Mouse (Mus musculus) c-Kit-positive CD71-positive TER-119-positive erythroid progenitor cells, embryonic 14.5 days (primary cell): Measurements from ENCODE around the gene Fyco1.
A peak's percentile ranks its signal among the peaks of the same experiment; 100 is the strongest.
"Not testable (repeated sequence)": the region's sequence is repeated elsewhere in the genome, so short reads cannot be mapped to it uniquely, and the experiment has no call there.

ENCODE experiments used
- DNase-seq: peaks from one replicate; pipeline ENCODE4 v3.0.0-alpha.2; 2013; ENCODE audit warnings: low spot score

Fyco1 gene

GRCm38 (mm10) chr9:123814821-123815220 lies 36.9 kb downstream of the Fyco1 start:
- DNase-seq, result no peak

DNA sequence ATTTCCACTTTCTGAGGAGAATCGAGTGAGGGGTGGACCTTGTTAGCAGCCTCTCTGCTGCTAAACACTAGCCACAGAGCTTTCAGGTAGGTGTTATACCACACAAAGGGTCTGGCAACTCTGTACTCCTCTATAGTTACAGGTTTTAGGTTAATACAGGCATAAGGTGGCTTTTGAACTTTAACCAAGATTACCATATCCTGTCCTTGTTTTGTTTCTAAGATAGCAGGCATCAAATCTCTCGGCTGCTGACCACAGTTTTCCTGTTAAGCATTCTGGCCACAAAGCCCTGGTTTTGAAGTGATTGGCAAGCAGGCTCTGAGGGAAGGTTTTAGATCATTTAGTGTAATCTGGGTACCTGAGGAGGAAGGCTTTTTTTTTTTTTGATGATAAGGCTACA lies 37.4 kb downstream of the Fyco1 start:
- no peak for DNase-seq

GRCm38 (mm10) chr9:123811831-123812230 lies 39.9 kb downstream of the Fyco1 start:
- DNase-seq, result no peak

DNA sequence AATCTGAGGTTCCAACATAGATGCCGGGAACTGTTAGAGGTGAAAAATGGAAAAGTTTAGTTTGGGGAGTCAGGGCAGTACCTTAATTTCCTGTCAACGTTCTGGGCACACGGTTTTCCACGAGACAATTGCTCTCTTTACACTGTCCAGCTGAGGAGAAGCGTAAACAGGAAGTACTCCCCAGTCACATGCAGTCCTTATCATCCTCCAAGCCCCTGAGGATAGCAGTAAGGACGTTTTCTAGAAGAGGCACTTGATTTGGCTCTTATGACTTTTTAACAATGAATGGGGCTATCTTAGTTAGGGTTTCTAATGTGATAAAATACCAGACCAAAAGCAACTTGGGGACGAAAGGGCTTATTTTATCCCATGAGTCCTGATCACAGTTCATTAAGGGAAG lies 43.1 kb downstream of the Fyco1 start:
- no peak for DNase-seq

- no peak for DNase-seq
Measured at GRCm38 (mm10) chr9:123806267-123806666, 45.4 kb downstream of the Fyco1 start, which contains the start of gene Cxcr6. Gene Cxcr6 (plus strand): TSS chr9:123806475.

DNA sequence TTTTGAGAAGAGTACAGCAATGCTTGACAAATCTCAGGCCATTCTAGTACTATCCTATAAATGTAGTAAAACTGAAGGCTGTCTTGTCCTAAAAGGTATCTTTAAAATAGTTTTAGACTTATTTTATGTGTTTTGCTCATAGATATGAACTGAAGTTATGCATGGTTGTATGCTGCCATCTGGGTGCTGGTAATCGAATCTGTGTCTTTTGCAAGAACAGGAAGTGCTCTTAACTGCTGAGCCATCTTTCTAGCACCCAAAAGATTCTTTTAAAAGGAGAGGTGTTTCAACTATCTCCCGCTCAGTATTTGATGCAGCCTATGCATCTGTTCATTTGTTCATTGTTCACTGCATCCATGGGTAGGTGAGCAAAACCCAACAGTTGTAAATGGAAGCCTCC lies 46.5 kb downstream of the Fyco1 start:
- no peak for DNase-seq

DNA sequence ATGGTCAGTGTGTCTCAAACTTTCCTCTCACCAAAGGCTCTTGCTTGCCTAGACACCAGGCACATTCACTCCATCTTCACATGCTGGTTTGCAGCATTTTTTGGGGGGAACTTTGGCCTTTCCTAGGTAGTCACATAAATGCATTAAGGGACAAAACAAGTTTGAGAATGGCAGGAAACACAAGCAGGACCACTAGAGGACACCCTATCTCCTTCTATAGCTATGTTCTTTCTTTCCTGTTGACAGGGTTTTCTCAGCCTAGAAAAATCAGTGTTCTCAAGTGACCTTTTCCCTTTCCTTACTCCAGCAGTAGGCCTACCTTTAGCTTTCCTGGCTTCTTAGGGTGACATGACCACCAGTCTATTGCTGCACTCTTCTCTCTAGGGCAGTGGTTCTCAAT lies 48.8 kb downstream of the Fyco1 start:
- DNase-seq, result no peak

GRCm38 (mm10) chr9:123802421-123802820 lies 49.3 kb downstream of the Fyco1 start:
- DNase-seq, result no peak

DNA sequence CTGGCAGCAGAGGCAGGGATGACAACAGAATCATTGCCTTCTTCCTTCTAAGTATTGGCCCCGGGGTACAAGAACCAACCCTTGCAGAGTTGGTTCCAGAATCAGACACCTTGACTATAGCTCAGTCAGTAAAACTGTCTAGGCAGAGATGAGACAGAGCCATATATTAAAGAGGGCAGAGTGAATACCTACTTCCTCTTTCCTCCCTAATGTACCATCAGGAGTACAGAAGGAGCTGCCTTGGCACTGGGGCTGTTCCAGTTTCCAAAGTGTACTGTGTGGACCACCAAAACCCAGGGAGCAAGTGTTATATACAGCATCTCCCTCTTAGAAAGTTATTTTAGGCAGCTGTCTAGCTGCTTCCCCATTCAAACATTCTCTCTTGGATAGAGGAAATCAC lies 50.2 kb downstream of the Fyco1 start:
- DNase-seq, result no peak

- peak; percentile 42 for DNase-seq
Measured at GRCm38 (mm10) chr9:123796174-123796573, 55.5 kb downstream of the Fyco1 start.

DNA sequence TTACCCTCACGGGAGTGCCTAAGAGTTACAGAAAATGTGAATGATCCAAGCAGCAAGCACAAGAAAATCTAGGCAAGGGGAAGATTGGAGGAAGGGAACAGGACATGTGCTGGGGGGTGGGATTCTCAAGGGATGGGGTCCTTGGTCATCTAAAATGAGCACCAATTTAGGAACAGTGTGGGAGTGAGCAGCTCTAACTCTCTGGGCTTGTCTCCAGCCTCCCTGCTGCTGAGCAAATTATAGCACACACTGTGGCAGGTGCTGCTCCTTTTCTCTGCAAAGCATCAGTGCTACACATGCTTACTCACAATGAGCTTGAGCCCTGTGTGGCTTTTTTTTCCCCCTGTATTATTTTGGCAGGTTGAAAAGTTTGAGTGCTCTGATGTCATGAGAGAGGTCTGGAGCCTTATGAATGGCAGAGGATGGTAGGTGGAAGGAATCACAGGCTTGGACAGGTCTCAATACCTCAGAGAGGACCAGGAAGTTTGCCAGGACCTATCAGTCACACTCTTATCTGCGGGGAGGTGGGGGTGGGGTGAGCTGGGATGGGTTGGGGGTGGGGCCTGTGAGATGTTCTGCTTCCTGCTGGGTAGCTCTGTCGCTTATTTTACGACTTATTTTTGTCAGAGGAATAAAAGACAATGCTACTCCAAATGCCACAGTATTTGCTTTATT lies 62.7 kb downstream of the Fyco1 start:
- DNase-seq, result no peak

DNA sequence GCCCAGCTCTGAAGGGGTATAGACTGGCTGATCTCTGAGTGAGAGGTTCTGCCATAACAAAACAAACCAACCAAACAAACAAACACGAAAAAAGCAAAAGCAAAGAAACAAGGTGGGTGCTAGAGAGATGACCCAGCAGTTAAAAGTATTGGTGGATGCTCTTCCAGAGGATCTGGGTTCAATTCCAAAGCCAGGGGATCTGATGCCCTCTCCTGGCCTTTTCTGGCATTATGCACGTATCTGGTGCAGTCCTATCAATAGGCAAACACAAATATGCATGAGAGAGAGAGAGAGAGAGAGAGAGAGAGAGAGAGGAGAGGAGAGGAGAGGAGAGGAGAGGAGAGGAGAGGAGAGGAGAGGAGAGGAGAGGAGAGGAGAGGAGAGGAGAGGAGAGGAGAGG lies 78.4 kb downstream of the Fyco1 start:
- DNase-seq, result peak; percentile 9

DNA sequence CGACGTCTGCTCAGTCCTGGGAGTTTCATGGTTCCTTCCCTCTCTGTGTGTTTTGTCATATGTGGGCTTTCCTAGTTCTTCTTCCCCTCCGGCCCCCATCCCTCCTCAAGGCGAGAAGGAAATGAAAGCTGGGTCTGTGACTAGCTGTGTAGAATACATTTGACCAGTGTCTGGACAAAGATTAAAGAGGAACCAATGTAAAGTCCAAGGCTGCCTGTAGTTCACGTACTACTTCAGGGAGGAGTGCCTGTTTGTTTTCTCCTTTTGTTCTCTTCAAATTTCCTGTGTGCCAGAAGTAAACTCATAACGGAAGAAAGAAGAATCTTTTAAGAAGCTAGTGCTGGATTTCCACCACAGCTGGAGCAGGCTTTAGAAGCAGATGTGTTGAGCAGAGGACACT lies 82.2 kb downstream of the Fyco1 start:
- DNase-seq, result no peak

- no peak for DNase-seq
Measured at GRCm38 (mm10) chr9:123768443-123768842, 83.3 kb downstream of the Fyco1 start.

GRCm38 (mm10) chr9:123766996-123767395 lies 84.7 kb downstream of the Fyco1 start:
- no peak for DNase-seq

GRCm38 (mm10) chr9:123763771-123764170 lies 87.9 kb downstream of the Fyco1 start:
- DNase-seq, result no peak

GRCm38 (mm10) chr9:123762886-123763285 lies 88.8 kb downstream of the Fyco1 start:
- no peak for DNase-seq

- DNase-seq, result no peak
Measured at GRCm38 (mm10) chr9:123760806-123761205, 90.9 kb downstream of the Fyco1 start.

DNA sequence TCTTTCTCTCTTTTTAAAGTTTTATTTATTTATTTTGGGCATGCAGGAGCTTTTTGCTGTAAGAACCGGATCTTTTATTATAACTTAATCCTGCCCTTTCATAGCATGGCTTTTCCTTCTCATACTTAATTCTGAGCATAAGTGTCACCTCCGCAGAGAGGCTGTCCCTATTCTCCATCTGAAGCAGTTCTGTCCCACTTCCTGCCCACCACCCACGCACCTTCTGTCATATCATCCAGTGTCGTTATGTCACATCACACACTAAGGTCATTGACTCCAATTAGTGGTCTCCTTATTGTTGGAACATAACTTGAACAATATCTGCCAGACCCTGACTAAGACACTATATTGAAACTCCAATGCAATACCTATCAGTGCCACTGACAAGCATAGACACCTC lies 93.1 kb downstream of the Fyco1 start:
- no peak for DNase-seq

DNA sequence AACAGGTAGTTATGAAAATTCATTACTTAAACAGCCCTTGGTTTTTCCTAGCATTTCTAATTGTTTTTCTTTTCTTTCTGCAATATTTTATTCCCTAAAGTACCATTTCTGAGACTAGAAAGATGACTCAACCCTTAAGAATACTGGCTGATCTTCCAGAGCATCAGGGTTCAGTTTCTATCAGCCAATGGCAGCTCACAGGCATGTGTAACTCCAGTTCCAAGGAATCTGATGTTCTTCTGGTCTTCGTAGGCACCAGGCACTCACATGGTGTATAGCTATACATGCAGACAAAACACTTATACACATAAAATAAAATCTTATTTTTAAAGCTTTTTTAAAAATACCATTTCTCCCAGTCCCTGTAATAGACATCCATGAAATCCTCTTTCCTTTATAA lies 93.5 kb downstream of the Fyco1 start:
- DNase-seq, result no peak

- DNase-seq, result no peak
Measured at GRCm38 (mm10) chr9:123757326-123757725, 94.4 kb downstream of the Fyco1 start.

DNA sequence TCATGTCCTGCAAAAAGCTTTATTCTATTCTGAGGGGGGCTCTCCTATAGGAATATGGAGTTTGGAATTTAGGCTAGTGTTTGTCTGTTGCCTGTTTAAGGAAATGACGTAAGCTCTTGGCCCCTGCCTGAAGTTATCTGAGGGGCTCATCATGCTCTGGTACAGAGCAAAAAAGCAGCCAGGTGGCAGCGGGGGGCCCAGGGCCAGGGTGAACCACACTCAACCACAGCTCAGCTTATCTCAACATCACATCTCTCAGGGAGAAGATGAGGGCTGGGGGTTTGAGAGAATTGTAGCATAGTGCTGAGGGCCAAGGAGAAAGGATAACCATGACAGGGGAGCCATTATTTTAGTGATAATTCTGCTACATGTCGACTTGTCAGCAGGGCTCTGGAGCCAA lies 94.9 kb downstream of the Fyco1 start:
- no peak for DNase-seq

GRCm38 (mm10) chr9:123754333-123754732 lies 97.4 kb downstream of the Fyco1 start:
- DNase-seq, result no peak

DNA sequence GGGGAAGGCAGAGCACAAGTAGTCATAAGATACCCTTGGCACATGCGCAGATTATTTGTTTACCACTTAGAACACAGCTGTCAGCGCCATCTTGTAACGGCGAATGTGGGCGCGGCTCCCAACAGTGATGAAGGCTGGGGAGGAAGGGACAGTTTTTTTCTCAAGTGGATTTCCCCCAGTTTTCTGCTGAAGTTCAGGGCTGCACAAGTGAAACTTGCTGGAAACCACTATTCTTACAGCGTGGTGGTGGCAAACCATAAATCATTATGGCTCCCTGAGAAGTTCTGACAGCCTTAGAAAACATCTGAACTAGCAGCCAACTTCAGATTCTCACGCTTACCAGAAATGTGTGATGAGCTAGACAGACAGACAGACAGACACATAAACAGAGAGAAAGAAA lies 102.0 kb downstream of the Fyco1 start:
- DNase-seq, result not testable (repeated sequence)

DNA sequence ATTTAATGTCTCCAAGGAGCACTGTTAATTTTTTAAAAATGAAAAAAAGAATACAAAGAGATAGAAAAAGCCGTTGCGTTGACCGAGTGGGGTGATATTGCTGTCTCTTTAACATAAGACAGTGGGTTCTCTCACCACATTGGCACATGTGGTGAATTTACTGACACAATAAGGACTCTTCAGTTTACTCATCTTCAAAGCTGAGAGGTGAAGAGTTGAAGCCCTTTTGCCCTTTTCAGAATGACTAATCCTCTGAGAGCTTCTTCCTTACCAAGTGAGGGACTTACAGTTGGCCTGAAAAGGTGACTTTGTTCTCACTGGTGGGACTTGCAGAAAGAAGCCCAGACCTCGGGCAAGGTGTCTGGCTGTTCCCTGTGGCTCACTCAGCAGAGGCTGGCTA lies 110.9 kb downstream of the Fyco1 start:
- no peak for DNase-seq
